Comparison of ENCODE assay signal across 31 mouse cellular contexts in the genomic region with DNA sequence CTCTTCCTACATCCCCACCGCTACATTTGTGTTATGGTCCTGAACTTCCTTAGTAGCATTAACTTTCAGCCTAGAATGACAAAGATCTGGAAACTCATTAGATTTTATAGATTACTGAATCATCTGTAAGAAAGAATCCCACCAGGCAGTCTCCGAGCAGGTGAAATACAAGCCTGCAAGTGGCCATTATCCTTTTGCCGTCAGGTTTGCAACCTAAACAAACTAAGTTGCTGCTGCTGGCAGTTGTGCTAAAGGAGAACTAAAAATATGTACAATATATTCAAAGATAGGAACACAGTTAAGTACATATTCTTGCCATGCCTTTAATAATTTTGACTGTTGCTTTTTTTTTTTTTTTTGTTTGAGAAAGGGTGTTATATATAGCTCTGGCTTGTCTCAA. TPM values are rescaled to one million over a fixed set of nuclear protein-coding genes. Genes with fewer than 3 reads are reported as not detected.
"Had no signal": no experiment of that assay in that cellular context is flagged by ENCODE, and none has a peak within 500 bp of the region (broad histone marks: within the 10 kb centered on the region; RNA-seq: fewer than 3 reads in every experiment).

No protein-coding gene starts in this region.

- H3K4me1 ChIP-seq: heart, embryonic 15.5 days; hindbrain, embryonic 13.5 days; hindbrain, embryonic 15.5 days; kidney, embryonic 15.5 days; limb, embryonic 10.5 days; limb, embryonic 12.5 days; liver, embryonic 13.5 days; liver, embryonic 15.5 days had no signal

- H3K27ac ChIP-seq: heart, adult 2 months; heart, embryonic 13.5 days; heart, embryonic 15.5 days; hindbrain, embryonic 13.5 days; hindbrain, embryonic 15.5 days; hindbrain, postnatal 0 days; kidney, embryonic 15.5 days; left cerebral cortex, adult 2 months; limb, embryonic 10.5 days; limb, embryonic 12.5 days; liver, embryonic 13.5 days; liver, embryonic 15.5 days had no signal

- H3K4me2 ChIP-seq: heart, embryonic 11.5 days; heart, embryonic 13.5 days; heart, embryonic 15.5 days; hindbrain, embryonic 13.5 days; hindbrain, embryonic 15.5 days; kidney, embryonic 15.5 days; limb, embryonic 12.5 days; liver, embryonic 11.5 days; liver, embryonic 13.5 days; liver, embryonic 15.5 days had no signal

- H3K9ac ChIP-seq: heart, embryonic 13.5 days; heart, embryonic 15.5 days; hindbrain, embryonic 13.5 days; hindbrain, embryonic 15.5 days; kidney, embryonic 15.5 days; limb, embryonic 12.5 days; liver, embryonic 13.5 days; liver, embryonic 15.5 days had no signal

- H3K36me3 ChIP-seq: heart, embryonic 13.5 days; heart, embryonic 15.5 days; hindbrain, embryonic 13.5 days; hindbrain, embryonic 15.5 days; kidney, embryonic 15.5 days; limb, embryonic 10.5 days; limb, embryonic 12.5 days; liver, embryonic 13.5 days; liver, embryonic 15.5 days had no signal

- H3K27me3 ChIP-seq: heart, embryonic 13.5 days; heart, embryonic 15.5 days; hindbrain, embryonic 13.5 days; hindbrain, embryonic 15.5 days; kidney, embryonic 15.5 days; limb, embryonic 12.5 days; liver, embryonic 13.5 days; liver, embryonic 15.5 days had no signal

- ATAC-seq: hindbrain, postnatal 0 days; intestine, embryonic 16.5 days had no signal

- H3K9me3 ChIP-seq: heart, embryonic 13.5 days; heart, embryonic 15.5 days; hindbrain, embryonic 13.5 days; hindbrain, embryonic 15.5 days; kidney, embryonic 15.5 days; limb, embryonic 10.5 days; limb, embryonic 12.5 days; liver, embryonic 13.5 days; liver, embryonic 15.5 days had no signal

- H3K4me3 ChIP-seq: heart, adult 2 months; heart, embryonic 13.5 days; heart, embryonic 15.5 days; hindbrain, embryonic 13.5 days; hindbrain, embryonic 15.5 days; kidney, embryonic 15.5 days; left cerebral cortex, adult 2 months; limb, embryonic 10.5 days; limb, embryonic 12.5 days; liver, embryonic 13.5 days; liver, embryonic 15.5 days had no signal

- DNase-seq: gastrocnemius, postnatal 14 days; gastrocnemius, postnatal 36 days; heart, adult 2 months; heart, postnatal 14 days; heart, postnatal 36 days; kidney, adult 11 months; kidney, adult 2 months; kidney, adult 9 months; kidney, postnatal 10 days; kidney, postnatal 25 days; kidney, postnatal 4 days; liver; liver, embryonic 13.5 days had no signal

RNA-seq across cellular contexts. Expression of a gene that starts 37.8 kb away (rescaled TPM):
- total RNA-seq: gastrocnemius, adult 18-20 months; gastrocnemius, adult 8-10 months; gastrocnemius, postnatal 14 days; hematopoietic stem cell, adult 5-6 weeks; hindbrain, postnatal 0 days had no signal
- polyA plus RNA-seq: gonadal fat pad, adult 2 months; hindbrain, embryonic 13.5 days; hindbrain, embryonic 15.5 days; hindbrain, postnatal 0 days; intestine, embryonic 14.5 days; intestine, embryonic 16.5 days; kidney, adult 2 months; kidney, embryonic 15.5 days; limb, embryonic 10.5 days; limb, embryonic 12.5 days; liver, embryonic 11.5 days; liver, embryonic 13.5 days; liver, embryonic 15.5 days had no signal
